Mouse (Mus musculus) lung, adult 2 months (tissue): Measurements from ENCODE around the gene Cstf1. TPM values are rescaled to one million over a fixed set of nuclear protein-coding genes. Genes with fewer than 3 reads are reported as not detected.

Source experiments
- DNase-seq: peaks from one replicate; pipeline ENCODE4 v3.0.0; 2022
- H3K4me1 ChIP-seq: fragments of 200-500 bp; 2 replicates; pipeline ENCODE4 v1.6.1; 2011; ENCODE audit warnings: low read length; ENCODE audit not compliant: control insufficient read depth, insufficient read depth
- H3K4me3 ChIP-seq: fragments of 200-500 bp; replicated peaks from 2 replicates; pipeline ENCODE3; 2011; ENCODE audit warnings: low read depth, mild to moderate bottlenecking, control low read depth, low read length; ENCODE audit errors: extremely low read depth
- CTCF ChIP-seq: fragments of 200-500 bp; IDR thresholded peaks from 2 replicates; pipeline ENCODE4 v1.5.1; 2011; ENCODE audit warnings: mild to moderate bottlenecking, low read length, control low read depth; ENCODE audit not compliant: insufficient read depth
- POLR2A ChIP-seq: fragments of 200-500 bp; IDR thresholded peaks from 2 replicates; pipeline ENCODE4 v1.6.1; 2011; ENCODE audit warnings: low read depth, mild to moderate bottlenecking, control low read depth, low read length, borderline replicate concordance; ENCODE audit errors: extremely low read depth
- WGBS: fragments of 180-500 bp; shearing (Covaris S2); methylation state at CpG from one replicate; pipeline ENCODE4 v1.1.7; 2018; 5-methylcytosine and 5-hydroxymethylcytosine counted together
- polyA plus RNA-seq: library from polyadenylated mRNA; depleted of rRNA; stranded (reverse); fragments of >200 nt; gene quantifications from 2 replicates; pipeline ENCODE4 v1.2.3, GENCODE M21; 2012

Gene Cstf1
- polyA plus RNA-seq, 1 experiment: 22.4 TPM

- TF ChIP-seq CTCF: no peak
- no peak for TF ChIP-seq POLR2A
- no peak for DNase-seq
- 80% methylated on average over 7 of the region's 7 CpGs for WGBS
- Histone ChIP-seq H3K4me3 (no peak overlapping the region), H3K4me1 (no peaks in the 10 kb centered on the region)
These were observed 7.3 kb upstream of the Cstf1 start for GRCm38 (mm10) chr2:172363176-172363575.

GRCm38 (mm10) chr2:172371258-172371657 is 777 bp downstream of the Cstf1 start:
- peaks cover 10% of the 10 kb centered on the region for H3K4me1 ChIP-seq
- DNase-seq: no peak
- whole genome bisulfite sequencing: 2% methylated on average over 11 of the region's 11 CpGs
- no peak for TF ChIP-seq POLR2A
- peak overlapping the region; percentile 94 for H3K4me3 ChIP-seq

- no peak for DNase-seq
- TF ChIP-seq CTCF (no peak), POLR2A (no peak)
- H3K4me1 ChIP-seq: peaks cover 2% of the 10 kb centered on the region
- H3K4me3 ChIP-seq: no peak overlapping the region
- WGBS: 68% methylated on average over 4 of the region's 4 CpGs
These were observed 6.1 kb downstream of the Cstf1 start for GRCm38 (mm10) chr2:172376551-172376950.

- Histone ChIP-seq H3K4me1 (no peaks in the 10 kb centered on the region), H3K4me3 (no peak overlapping the region)
- TF ChIP-seq POLR2A (no peak), CTCF (no peak)
- 57% methylated on average over 5 of the region's 5 CpGs for WGBS
- DNase-seq: no peak
These were observed 6.6 kb downstream of the Cstf1 start for GRCm38 (mm10) chr2:172376999-172377515.

GRCm38 (mm10) chr2:172378332-172378731 is 7.9 kb downstream of the Cstf1 start:
- TF ChIP-seq CTCF (peak; percentile 78), POLR2A (no peak)
- H3K4me3 ChIP-seq: no peak overlapping the region
- peak; percentile 25 for DNase-seq
- 60% methylated on average over 7 of the region's 7 CpGs for WGBS
- no peaks in the 10 kb centered on the region for H3K4me1 ChIP-seq

- Histone ChIP-seq H3K4me3 (no peak overlapping the region), H3K4me1 (no peaks in the 10 kb centered on the region)
- no peak for TF ChIP-seq POLR2A
- TF ChIP-seq CTCF: no peak
- 90% methylated on average over 17 of the region's 17 CpGs for WGBS
- DNase-seq: no peak
These were observed 10.0 kb downstream of the Cstf1 start for GRCm38 (mm10) chr2:172380513-172380912.

GRCm38 (mm10) chr2:172381341-172381740 is 10.9 kb downstream of the Cstf1 start:
- Histone ChIP-seq H3K4me3 (no peak overlapping the region), H3K4me1 (no peaks in the 10 kb centered on the region)
- TF ChIP-seq CTCF (no peak), POLR2A (no peak)
- no peak for DNase-seq
- whole genome bisulfite sequencing: 90% methylated on average over 11 of the region's 11 CpGs

GRCm38 (mm10) chr2:172381898-172382297 is 11.4 kb downstream of the Cstf1 start:
- 75% methylated on average over 12 of the region's 12 CpGs for WGBS
- DNase-seq: no peak
- H3K4me1 ChIP-seq: no peaks in the 10 kb centered on the region
- no peak for TF ChIP-seq POLR2A
- TF ChIP-seq CTCF: no peak
- no peak overlapping the region for H3K4me3 ChIP-seq

GRCm38 (mm10) chr2:172384715-172385114 is 14.2 kb downstream of the Cstf1 start:
- Histone ChIP-seq H3K4me3 (no peak overlapping the region), H3K4me1 (no peaks in the 10 kb centered on the region)
- no peak for DNase-seq
- 86% methylated on average over 3 of the region's 3 CpGs for WGBS
- TF ChIP-seq POLR2A (no peak), CTCF (no peak)

- 37% methylated on average over 6 of the region's 6 CpGs for WGBS
- TF ChIP-seq POLR2A: no peak
- no peaks in the 10 kb centered on the region for H3K4me1 ChIP-seq
These were observed 19.9 kb downstream of the Cstf1 start for GRCm38 (mm10) chr2:172390341-172390740.

More at GRCm38 (mm10) chr2:172390341-172390740, 19.9 kb downstream of the Cstf1 start:
- H3K4me3 ChIP-seq: no peak overlapping the region
- no peak for DNase-seq
